Mouse (Mus musculus) liver, embryonic 14.5 days (tissue): ENCODE results near the gene Pwwp2a.

ENCODE experiments used
- CTCF ChIP-seq: IDR thresholded peaks from 2 replicates; pipeline ENCODE4 v1.5.1; 2016; ENCODE audit warnings: antibody characterized with exemption, low read depth, control low read depth
- EP300 ChIP-seq: IDR thresholded peaks from 2 replicates; pipeline ENCODE4 v1.6.1; 2016; ENCODE audit warnings: antibody characterized with exemption, low read depth

- TF ChIP-seq CTCF (no peak), EP300 (no peak)
Measured at GRCm38 (mm10) chr11:43658010-43658409, 23.8 kb upstream of the Pwwp2a start.
